Mouse (Mus musculus): ENCODE measurements around the gene Cct4. TPM values are rescaled to one million over a fixed set of nuclear protein-coding genes. Genes with fewer than 3 reads are reported as not detected.

The Cct4 gene
- polyA plus RNA-seq, 1 experiment = 84.0 TPM

DNA sequence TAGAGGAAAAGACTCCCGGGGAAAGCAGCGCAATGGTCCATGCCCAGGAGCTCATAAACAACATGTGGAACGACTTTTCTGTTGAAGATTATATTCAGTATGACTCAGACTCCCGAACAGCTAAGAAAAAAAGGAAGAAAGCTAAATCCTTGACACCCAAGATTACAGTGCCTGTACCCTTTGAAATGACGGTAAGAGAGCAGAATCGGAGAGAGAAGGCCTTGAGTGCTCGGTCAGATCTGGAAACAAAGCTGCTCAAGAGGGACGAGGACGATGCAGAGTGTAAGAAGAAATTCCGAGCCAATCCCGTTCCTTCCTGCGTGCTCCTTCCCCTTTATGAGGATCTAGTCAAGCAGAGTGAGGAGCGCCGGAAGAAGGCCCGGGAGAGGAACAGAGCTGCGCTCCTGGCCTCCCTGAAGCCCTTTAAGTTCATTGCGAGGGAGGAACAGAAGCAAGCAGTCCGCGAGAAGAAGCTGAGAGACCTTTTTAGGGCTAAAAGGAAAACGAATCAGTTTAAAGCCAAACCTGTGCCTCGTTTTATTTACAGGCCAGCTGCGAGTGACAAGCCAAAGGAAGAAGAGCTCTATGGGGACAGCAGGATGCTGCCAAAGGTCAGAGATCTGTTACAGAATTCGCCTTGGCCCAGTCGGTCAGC, 29.9 kb downstream of the Cct4 start:
- WGBS = 65% methylated on average over 24 of the region's 24 CpGs
- no peak for DNase-seq

GRCm38 (mm10) chr11:23020841-23021240, 30.5 kb downstream of the Cct4 start:
- no peak overlapping the region for H3K4me3 ChIP-seq (replicated peaks; ENCODE audit: insufficient read depth, low read depth, low read length)
- TF ChIP-seq CTCF (IDR thresholded peaks at IDR 0.05; ENCODE audit: borderline replicate concordance, insufficient read depth, low read depth, low read length) (no peak), POLR2A (IDR thresholded peaks at IDR 0.05; ENCODE audit: borderline replicate concordance, insufficient read depth, low read length) (no peak)
- H3K27ac ChIP-seq (ENCODE audit: insufficient read depth, low read length) = no peak overlapping the region
- DNase-seq = no peak
- 94% methylated on average over 14 of the region's 14 CpGs for WGBS
- H3K4me1 ChIP-seq (ENCODE audit: control insufficient read depth, insufficient read depth, low read length) = no peaks in the 10 kb centered on the region
- no peaks in the 10 kb centered on the region for H3K27me3 ChIP-seq (ENCODE audit: control insufficient read depth, insufficient read depth, low read length)

More for the DNA sequence above, 29.9 kb downstream of the Cct4 start:
- Histone ChIP-seq H3K4me3 (replicated peaks; ENCODE audit: insufficient read depth, low read depth, low read length) (no peak overlapping the region), H3K27me3 (ENCODE audit: control insufficient read depth, insufficient read depth, low read length) (no peaks in the 10 kb centered on the region), H3K4me1 (ENCODE audit: control insufficient read depth, insufficient read depth, low read length) (no peaks in the 10 kb centered on the region), H3K27ac (ENCODE audit: insufficient read depth, low read length) (no peak overlapping the region)
- TF ChIP-seq CTCF (IDR thresholded peaks at IDR 0.05; ENCODE audit: borderline replicate concordance, insufficient read depth, low read depth, low read length) (no peak), POLR2A (IDR thresholded peaks at IDR 0.05; ENCODE audit: borderline replicate concordance, insufficient read depth, low read length) (no peak)

DNA sequence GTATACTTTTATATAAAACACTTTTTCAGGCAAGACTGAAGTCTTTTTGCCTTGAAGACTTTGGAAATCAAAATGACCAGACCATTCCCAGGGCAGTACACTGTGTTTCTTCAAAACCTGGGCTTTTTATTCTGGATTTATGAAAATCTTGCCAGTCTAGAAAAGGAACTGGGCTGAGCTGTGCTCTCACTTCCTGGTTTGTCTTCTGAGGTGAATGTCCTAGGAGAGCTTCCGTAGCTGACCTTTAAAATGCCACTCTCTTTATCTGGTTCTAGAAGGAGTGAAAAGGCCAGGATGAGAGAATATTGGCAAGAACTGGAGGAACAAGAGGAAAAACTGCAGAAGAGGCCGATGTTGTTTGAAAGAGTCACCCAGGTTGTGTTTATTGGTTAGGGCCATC, 32.8 kb downstream of the Cct4 start:
- H3K4me3 ChIP-seq (replicated peaks; ENCODE audit: insufficient read depth, low read depth, low read length) = no peak overlapping the region

GRCm38 (mm10) chr11:23024169-23024568, 33.9 kb downstream of the Cct4 start:
- Histone ChIP-seq H3K4me1 (ENCODE audit: control insufficient read depth, insufficient read depth, low read length) (no peaks in the 10 kb centered on the region), H3K27me3 (ENCODE audit: control insufficient read depth, insufficient read depth, low read length) (no peaks in the 10 kb centered on the region), H3K27ac (ENCODE audit: insufficient read depth, low read length) (no peak overlapping the region), H3K4me3 (replicated peaks; ENCODE audit: insufficient read depth, low read depth, low read length) (no peak overlapping the region)
- no peak for DNase-seq
- WGBS = 88% methylated on average over 3 of the region's 3 CpGs
- TF ChIP-seq POLR2A (IDR thresholded peaks at IDR 0.05; ENCODE audit: borderline replicate concordance, insufficient read depth, low read length) = no peak

More for the DNA sequence above, 32.8 kb downstream of the Cct4 start:
- TF ChIP-seq CTCF (IDR thresholded peaks at IDR 0.05; ENCODE audit: borderline replicate concordance, insufficient read depth, low read depth, low read length) (no peak), POLR2A (IDR thresholded peaks at IDR 0.05; ENCODE audit: borderline replicate concordance, insufficient read depth, low read length) (no peak)
- Histone ChIP-seq H3K27me3 (ENCODE audit: control insufficient read depth, insufficient read depth, low read length) (no peaks in the 10 kb centered on the region), H3K4me1 (ENCODE audit: control insufficient read depth, insufficient read depth, low read length) (no peaks in the 10 kb centered on the region), H3K27ac (ENCODE audit: insufficient read depth, low read length) (no peak overlapping the region)
- 98% methylated on average over 2 of the region's 2 CpGs for WGBS
- DNase-seq = no peak

DNA sequence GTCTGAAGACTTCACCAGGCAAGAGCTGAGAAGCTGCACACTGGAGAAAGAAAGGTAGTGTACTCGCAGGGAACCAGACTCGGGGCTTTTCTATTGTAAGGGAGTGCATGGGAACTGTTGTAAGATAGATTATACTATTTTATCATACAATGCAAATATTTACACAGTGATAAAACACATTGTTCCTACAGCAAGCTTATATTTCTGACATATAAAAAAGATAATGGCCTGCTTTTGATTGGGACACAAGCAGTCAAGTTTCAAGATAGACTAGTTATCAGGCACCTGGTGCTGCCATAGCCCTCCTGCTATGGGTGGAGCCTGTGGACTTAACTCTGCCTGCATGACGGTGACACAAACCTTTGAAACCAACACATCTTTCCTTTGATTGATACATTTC, 38.6 kb downstream of the Cct4 start:
- Histone ChIP-seq H3K27me3 (ENCODE audit: control insufficient read depth, insufficient read depth, low read length) (no peaks in the 10 kb centered on the region), H3K27ac (ENCODE audit: insufficient read depth, low read length) (no peak overlapping the region), H3K4me3 (replicated peaks; ENCODE audit: insufficient read depth, low read depth, low read length) (no peak overlapping the region), H3K4me1 (ENCODE audit: control insufficient read depth, insufficient read depth, low read length) (no peaks in the 10 kb centered on the region)
- WGBS = 79% methylated on average over 3 of the region's 3 CpGs
- no peak for DNase-seq
- TF ChIP-seq CTCF (IDR thresholded peaks at IDR 0.05; ENCODE audit: borderline replicate concordance, insufficient read depth, low read depth, low read length) = no peak
- TF ChIP-seq POLR2A (IDR thresholded peaks at IDR 0.05; ENCODE audit: borderline replicate concordance, insufficient read depth, low read length) = no peak

DNA sequence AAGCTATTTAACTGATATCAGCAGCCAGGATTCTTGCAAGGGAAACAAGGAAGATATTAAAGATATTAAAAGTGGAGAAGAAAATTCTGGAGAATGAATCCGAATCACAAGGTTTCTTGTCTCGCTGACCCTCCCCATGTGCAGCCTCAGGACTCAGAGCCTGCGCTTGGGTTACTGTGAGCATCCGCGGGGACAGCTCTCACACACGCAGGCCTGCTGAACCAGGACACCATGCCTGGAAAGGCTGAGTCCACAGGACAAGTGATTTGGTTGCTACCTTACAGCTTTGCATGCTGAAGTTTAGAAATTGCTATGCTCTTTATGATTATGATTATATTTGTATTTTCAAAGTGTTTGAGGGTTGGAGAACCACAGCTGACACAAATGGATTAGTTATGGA, 39.1 kb downstream of the Cct4 start:
- DNase-seq = no peak
- WGBS = 85% methylated on average over 6 of the region's 6 CpGs
- no peak for TF ChIP-seq POLR2A (IDR thresholded peaks at IDR 0.05; ENCODE audit: borderline replicate concordance, insufficient read depth, low read length)
- no peak for TF ChIP-seq CTCF (IDR thresholded peaks at IDR 0.05; ENCODE audit: borderline replicate concordance, insufficient read depth, low read depth, low read length)

DNA sequence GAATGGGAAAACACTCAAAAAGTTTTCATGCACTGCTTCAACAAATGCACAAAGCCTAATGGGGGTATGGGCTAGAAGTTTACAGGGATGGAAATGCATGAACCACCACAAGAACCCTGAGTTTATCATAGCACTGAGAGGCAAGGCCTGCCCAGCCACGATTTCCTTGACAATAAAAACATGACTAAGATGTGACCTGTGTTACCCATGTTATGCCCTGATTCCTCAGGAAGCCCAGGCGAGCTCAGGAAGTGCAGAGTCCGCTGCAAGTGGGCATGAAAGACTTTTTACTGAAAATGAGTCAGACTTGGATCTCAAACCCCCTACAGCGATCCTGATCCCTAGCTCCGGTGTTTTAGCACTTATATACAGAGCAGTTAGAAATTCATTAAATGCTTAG, 56.9 kb downstream of the Cct4 start:
- Histone ChIP-seq H3K4me1 (ENCODE audit: control insufficient read depth, insufficient read depth, low read length) (no peaks in the 10 kb centered on the region), H3K4me3 (replicated peaks; ENCODE audit: insufficient read depth, low read depth, low read length) (no peak overlapping the region), H3K27ac (ENCODE audit: insufficient read depth, low read length) (no peak overlapping the region), H3K27me3 (ENCODE audit: control insufficient read depth, insufficient read depth, low read length) (no peaks in the 10 kb centered on the region)
- 75% methylated on average over 5 of the region's 5 CpGs for WGBS
- no peak for TF ChIP-seq CTCF (IDR thresholded peaks at IDR 0.05; ENCODE audit: borderline replicate concordance, insufficient read depth, low read depth, low read length)
- no peak for TF ChIP-seq POLR2A (IDR thresholded peaks at IDR 0.05; ENCODE audit: borderline replicate concordance, insufficient read depth, low read length)
- DNase-seq = no peak

More for the DNA sequence above, 39.1 kb downstream of the Cct4 start:
- no peak overlapping the region for H3K4me3 ChIP-seq (replicated peaks; ENCODE audit: insufficient read depth, low read depth, low read length)
- H3K4me1 ChIP-seq (ENCODE audit: control insufficient read depth, insufficient read depth, low read length) = no peaks in the 10 kb centered on the region
- H3K27me3 ChIP-seq (ENCODE audit: control insufficient read depth, insufficient read depth, low read length) = no peaks in the 10 kb centered on the region
- H3K27ac ChIP-seq (ENCODE audit: insufficient read depth, low read length) = no peak overlapping the region

GRCm38 (mm10) chr11:23047663-23048582, 57.6 kb downstream of the Cct4 start:
- no peak for DNase-seq
- WGBS = 58% methylated on average over 20 of the region's 20 CpGs
- H3K27me3 ChIP-seq (ENCODE audit: control insufficient read depth, insufficient read depth, low read length) = no peaks in the 10 kb centered on the region
- no peaks in the 10 kb centered on the region for H3K4me1 ChIP-seq (ENCODE audit: control insufficient read depth, insufficient read depth, low read length)
- peak overlapping the region; percentile 17 for H3K4me3 ChIP-seq (replicated peaks; ENCODE audit: insufficient read depth, low read depth, low read length)
- no peak for TF ChIP-seq CTCF (IDR thresholded peaks at IDR 0.05; ENCODE audit: borderline replicate concordance, insufficient read depth, low read depth, low read length)
- no peak for TF ChIP-seq POLR2A (IDR thresholded peaks at IDR 0.05; ENCODE audit: borderline replicate concordance, insufficient read depth, low read length)
- H3K27ac ChIP-seq (ENCODE audit: insufficient read depth, low read length) = no peak overlapping the region

Data from cerebellum, adult 2 months (tissue).